Mouse (Mus musculus): Measurements from ENCODE around the gene Entpd1. TPM values are rescaled to one million over a fixed set of nuclear protein-coding genes. Genes with fewer than 3 reads are reported as not detected.

The Entpd1 gene
- polyA plus RNA-seq, 1 experiment = 12.0 TPM

DNA sequence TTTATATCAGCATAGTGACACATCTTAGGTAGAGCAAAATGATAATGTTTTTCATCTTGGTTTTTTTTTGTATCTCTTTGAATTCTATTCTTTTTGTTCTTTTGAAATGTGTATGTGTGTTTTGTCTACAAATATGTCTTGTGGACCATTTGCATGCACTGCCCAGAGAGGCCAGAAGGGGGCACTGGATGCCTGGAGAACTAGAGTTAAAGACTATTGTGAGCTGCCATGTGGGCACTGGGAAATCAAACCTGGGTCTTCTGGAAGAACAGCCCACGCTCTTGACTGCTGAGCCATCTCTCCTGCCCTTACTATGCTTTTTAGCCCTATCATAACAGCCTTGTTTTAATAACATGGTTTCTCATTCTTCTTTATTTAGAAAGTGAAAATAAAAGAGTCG, 142.1 kb downstream of the Entpd1 start:
- no peak overlapping the region for H3K4me3 ChIP-seq (replicated peaks; ENCODE audit: insufficient read depth, low read depth, low read length)
- H3K27me3 ChIP-seq (ENCODE audit: control insufficient read depth, insufficient read depth, low read length) = no peaks in the 10 kb centered on the region; the same call in 1 of the 2 replicates
- H3K4me1 ChIP-seq (ENCODE audit: control insufficient read depth, insufficient read depth, low read length) = no peaks in the 10 kb centered on the region
- H3K27ac ChIP-seq (ENCODE audit: insufficient read depth, low read length) = no peak overlapping the region
- no peak for DNase-seq
- WGBS = 94% methylated on average over 2 of the region's 2 CpGs
- TF ChIP-seq POLR2A (IDR thresholded peaks at IDR 0.05; ENCODE audit: borderline replicate concordance, insufficient read depth, low read length) (no peak), CTCF (IDR thresholded peaks at IDR 0.05; ENCODE audit: borderline replicate concordance, insufficient read depth, low read depth, low read length) (peak; percentile 28; the same call in 1 of the 2 replicates)

DNA sequence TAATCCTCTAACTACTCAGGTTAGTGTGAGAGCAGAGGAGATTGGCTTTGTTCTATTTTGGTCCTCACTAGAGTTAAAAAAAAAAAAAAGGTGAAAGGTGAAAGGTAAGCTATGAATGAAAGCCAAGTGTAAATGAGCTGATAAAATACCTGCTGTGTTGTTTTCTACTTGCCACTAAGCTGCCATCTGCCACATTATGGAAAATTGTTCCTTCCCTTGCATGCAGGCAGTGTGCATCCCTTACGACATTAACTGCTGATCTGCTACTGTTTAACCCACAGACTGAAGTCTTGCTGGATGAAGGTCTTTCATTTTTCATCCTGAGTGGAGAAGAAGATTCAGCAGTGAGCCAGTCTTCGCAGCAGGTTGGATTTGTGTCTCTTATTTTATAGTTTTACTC, 147.9 kb downstream of the Entpd1 start:
- peaks cover 4% of the 10 kb centered on the region; the same call in 1 of the 2 replicates for H3K4me1 ChIP-seq (ENCODE audit: control insufficient read depth, insufficient read depth, low read length)
- H3K4me3 ChIP-seq (replicated peaks; ENCODE audit: insufficient read depth, low read depth, low read length) = no peak overlapping the region
- 45% methylated on average over 2 of the region's 2 CpGs for WGBS
- H3K27me3 ChIP-seq (ENCODE audit: control insufficient read depth, insufficient read depth, low read length) = peaks cover 2% of the 10 kb centered on the region; the same call in 1 of the 2 replicates
- no peak overlapping the region for H3K27ac ChIP-seq (ENCODE audit: insufficient read depth, low read length)
- peak in 1 of 2 experiments; percentile 55 for DNase-seq
- TF ChIP-seq CTCF (IDR thresholded peaks at IDR 0.05; ENCODE audit: borderline replicate concordance, insufficient read depth, low read depth, low read length) (no peak), POLR2A (IDR thresholded peaks at IDR 0.05; ENCODE audit: borderline replicate concordance, insufficient read depth, low read length) (no peak)

DNA sequence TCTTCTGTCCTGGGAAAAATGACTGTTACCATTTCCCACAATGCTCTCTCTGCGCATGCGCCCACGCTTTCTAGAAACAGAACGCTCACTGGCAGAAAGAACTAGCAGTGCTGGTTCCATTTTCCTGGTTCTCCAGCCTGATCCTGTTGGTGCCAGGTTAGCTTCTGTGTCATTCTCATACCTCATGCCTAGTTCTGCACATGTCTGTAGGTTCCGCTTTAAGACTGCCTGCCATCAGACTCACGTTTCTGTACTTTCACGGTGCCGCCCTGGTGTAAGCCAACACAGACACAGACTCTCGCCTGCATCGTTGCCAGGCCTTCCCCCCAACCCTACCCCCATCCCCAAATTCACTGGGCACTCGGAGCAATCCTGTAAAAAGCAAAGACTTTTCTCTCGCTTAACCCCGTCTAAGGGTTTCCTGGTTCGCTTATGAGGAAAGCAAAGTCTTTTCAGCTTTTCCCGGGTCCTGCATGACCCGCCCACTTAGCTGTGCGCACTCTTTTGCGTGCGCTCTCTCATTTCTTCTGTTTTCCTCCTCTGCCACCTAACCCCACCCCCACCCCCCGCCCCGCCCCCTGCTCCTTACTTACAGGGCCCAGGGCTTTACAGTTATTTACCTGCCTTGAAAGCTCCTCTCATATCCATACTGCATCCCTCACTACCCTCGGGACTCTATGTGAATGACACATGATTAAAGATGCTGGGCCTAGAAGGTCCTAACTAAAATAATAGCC, 150.0 kb downstream of the Entpd1 start:
- Histone ChIP-seq H3K27ac (ENCODE audit: insufficient read depth, low read length) (no peak overlapping the region), H3K4me1 (ENCODE audit: control insufficient read depth, insufficient read depth, low read length) (peaks cover 4% of the 10 kb centered on the region; the same call in 1 of the 2 replicates), H3K27me3 (ENCODE audit: control insufficient read depth, insufficient read depth, low read length) (peaks cover 2% of the 10 kb centered on the region; the same call in 1 of the 2 replicates), H3K4me3 (replicated peaks; ENCODE audit: insufficient read depth, low read depth, low read length) (no peak overlapping the region)
- WGBS = 40% methylated on average over 22 of the region's 22 CpGs
- TF ChIP-seq CTCF (IDR thresholded peaks at IDR 0.05; ENCODE audit: borderline replicate concordance, insufficient read depth, low read depth, low read length) (no peak), POLR2A (IDR thresholded peaks at IDR 0.05; ENCODE audit: borderline replicate concordance, insufficient read depth, low read length) (no peak)
- no peak for DNase-seq

DNA sequence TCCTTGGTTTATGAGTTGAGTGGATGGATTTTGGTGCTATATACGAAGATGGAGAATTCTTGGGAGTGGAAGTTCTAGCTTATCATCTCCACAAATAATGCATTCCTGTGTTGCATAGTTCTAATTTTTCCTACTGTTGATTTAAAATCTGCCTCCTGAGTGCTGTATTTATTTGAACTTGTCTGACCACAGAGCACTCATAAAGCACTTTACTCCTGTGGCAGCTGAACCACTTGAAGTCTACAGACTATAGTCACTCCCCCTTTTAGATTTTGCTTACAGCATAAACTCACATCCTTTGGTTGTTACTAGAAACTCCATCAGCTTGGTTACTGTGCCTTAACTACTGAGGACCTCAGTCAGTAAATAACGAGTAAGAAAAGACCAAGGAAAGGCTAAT, 155.0 kb downstream of the Entpd1 start:
- Histone ChIP-seq H3K4me3 (replicated peaks; ENCODE audit: insufficient read depth, low read depth, low read length) (no peak overlapping the region), H3K4me1 (ENCODE audit: control insufficient read depth, insufficient read depth, low read length) (no peaks in the 10 kb centered on the region), H3K27me3 (ENCODE audit: control insufficient read depth, insufficient read depth, low read length) (no peaks in the 10 kb centered on the region; the same call in 1 of the 2 replicates), H3K27ac (ENCODE audit: insufficient read depth, low read length) (no peak overlapping the region)
- TF ChIP-seq CTCF (IDR thresholded peaks at IDR 0.05; ENCODE audit: borderline replicate concordance, insufficient read depth, low read depth, low read length) (no peak), POLR2A (IDR thresholded peaks at IDR 0.05; ENCODE audit: borderline replicate concordance, insufficient read depth, low read length) (no peak)
- 96% methylated on average over 2 of the region's 2 CpGs for WGBS
- no peak for DNase-seq

DNA sequence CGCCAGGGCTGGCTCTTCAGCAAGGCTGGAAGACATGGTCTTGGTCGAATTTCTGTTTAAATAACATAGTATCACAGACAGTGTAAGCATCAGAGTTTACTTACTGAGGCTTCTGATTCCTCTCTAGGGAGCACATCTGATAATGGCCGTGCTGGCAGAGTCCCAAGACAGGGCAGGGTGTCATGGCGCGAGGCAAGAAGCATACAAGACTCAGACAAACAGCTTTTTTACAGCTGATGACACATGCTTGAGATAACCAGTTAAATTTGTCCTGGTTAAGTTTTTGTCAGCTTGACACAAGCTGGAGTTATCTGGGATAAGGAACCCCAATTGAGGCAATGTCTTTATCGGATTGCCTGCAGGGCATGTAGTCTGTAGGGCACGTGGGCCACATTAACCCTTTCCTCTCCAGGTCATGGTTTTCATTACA, 157.2 kb downstream of the Entpd1 start:
- TF ChIP-seq POLR2A (IDR thresholded peaks at IDR 0.05; ENCODE audit: borderline replicate concordance, insufficient read depth, low read length) = no peak
- no peak for TF ChIP-seq CTCF (IDR thresholded peaks at IDR 0.05; ENCODE audit: borderline replicate concordance, insufficient read depth, low read depth, low read length)
- Histone ChIP-seq H3K27ac (ENCODE audit: insufficient read depth, low read length) (no peak overlapping the region), H3K4me3 (replicated peaks; ENCODE audit: insufficient read depth, low read depth, low read length) (no peak overlapping the region), H3K4me1 (ENCODE audit: control insufficient read depth, insufficient read depth, low read length) (no peaks in the 10 kb centered on the region), H3K27me3 (ENCODE audit: control insufficient read depth, insufficient read depth, low read length) (no peaks in the 10 kb centered on the region; the same call in 1 of the 2 replicates)
- 23% methylated on average over 7 of the region's 7 CpGs for WGBS
- no peak for DNase-seq

DNA sequence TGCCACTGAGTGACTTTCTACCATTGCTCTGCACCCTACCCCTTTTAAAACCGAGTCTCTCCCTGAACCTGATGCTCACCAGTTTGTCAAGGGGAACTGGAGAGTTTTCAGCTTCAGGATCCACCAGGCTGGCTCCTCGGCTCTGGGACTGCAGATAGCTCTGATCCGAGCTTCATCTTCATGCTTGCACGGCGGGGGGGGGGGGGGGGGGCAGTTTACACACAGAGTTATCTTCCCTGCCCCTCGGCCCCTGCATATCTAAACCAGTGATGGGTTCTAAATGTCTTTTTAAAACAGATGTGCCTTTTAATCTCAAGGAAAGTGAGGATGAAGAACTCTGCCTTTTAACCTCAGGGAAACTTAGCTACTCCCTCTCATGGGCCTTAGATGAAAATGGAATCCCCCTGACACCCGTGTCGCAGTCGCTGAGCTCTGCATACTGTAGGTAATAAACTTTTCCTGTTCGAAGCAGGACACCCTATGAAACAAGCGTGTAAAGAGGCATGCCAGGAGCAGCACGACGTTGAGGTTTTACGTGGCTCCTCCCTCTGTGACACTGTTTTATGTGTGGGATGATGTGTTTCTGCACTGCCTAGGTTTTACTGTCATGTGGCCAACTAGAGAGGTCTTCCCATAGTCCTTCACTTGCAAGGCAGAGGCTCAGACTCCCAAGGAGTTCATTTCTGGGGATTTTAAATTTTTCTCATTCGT, 176.0 kb downstream of the Entpd1 start:
- no peak for DNase-seq
- 62% methylated on average over 15 of the region's 15 CpGs for WGBS
- H3K27ac ChIP-seq (ENCODE audit: insufficient read depth, low read length) = no peak overlapping the region
- H3K4me3 ChIP-seq (replicated peaks; ENCODE audit: insufficient read depth, low read depth, low read length) = no peak overlapping the region
- H3K4me1 ChIP-seq (ENCODE audit: control insufficient read depth, insufficient read depth, low read length) = no peaks in the 10 kb centered on the region
- no peaks in the 10 kb centered on the region; the same call in 1 of the 2 replicates for H3K27me3 ChIP-seq (ENCODE audit: control insufficient read depth, insufficient read depth, low read length)
- no peak for TF ChIP-seq POLR2A (IDR thresholded peaks at IDR 0.05; ENCODE audit: borderline replicate concordance, insufficient read depth, low read length)
- no peak for TF ChIP-seq CTCF (IDR thresholded peaks at IDR 0.05; ENCODE audit: borderline replicate concordance, insufficient read depth, low read depth, low read length)

DNA sequence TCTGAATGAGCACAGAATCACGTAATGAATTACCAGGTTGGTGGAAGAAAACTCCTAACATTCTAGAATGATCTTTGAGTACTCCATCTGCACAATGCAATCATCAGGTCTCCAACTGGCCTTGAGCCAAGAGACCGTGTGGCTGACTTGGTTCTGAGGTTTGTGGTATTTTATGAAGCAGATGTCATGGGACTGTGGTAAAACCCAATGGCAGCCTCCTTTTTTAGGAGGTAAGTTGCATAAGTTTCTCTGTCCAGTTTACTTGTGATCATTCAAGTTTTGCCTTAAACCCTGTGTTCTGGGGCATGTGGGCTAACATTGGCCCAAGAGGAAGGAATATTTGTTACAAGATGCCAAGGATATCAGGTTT, 176.5 kb downstream of the Entpd1 start:
- Histone ChIP-seq H3K27me3 (ENCODE audit: control insufficient read depth, insufficient read depth, low read length) (no peaks in the 10 kb centered on the region; the same call in 1 of the 2 replicates), H3K27ac (ENCODE audit: insufficient read depth, low read length) (no peak overlapping the region), H3K4me3 (replicated peaks; ENCODE audit: insufficient read depth, low read depth, low read length) (no peak overlapping the region), H3K4me1 (ENCODE audit: control insufficient read depth, insufficient read depth, low read length) (no peaks in the 10 kb centered on the region)
- no peak for DNase-seq
- 28% methylated on average over 2 of the region's 2 CpGs for WGBS
- TF ChIP-seq POLR2A (IDR thresholded peaks at IDR 0.05; ENCODE audit: borderline replicate concordance, insufficient read depth, low read length) (no peak), CTCF (IDR thresholded peaks at IDR 0.05; ENCODE audit: borderline replicate concordance, insufficient read depth, low read depth, low read length) (no peak)

Other genes with a start within 250 kb of the Entpd1 start
- 79.3 and 92.5 TPM in 2 replicates for gene Sorbs1, start 98.6 kb upstream of the Entpd1 start, polyA plus RNA-seq (2012; rRNA removed)
- gene Aldh18a1, start 23.9 kb upstream of the Entpd1 start, polyA plus RNA-seq (2012; rRNA removed) = 25.3 and 32.2 TPM in 2 replicates
- gene Tctn3, start 133 bp upstream of the Entpd1 start, polyA plus RNA-seq (2012; rRNA removed) = 16.4 and 18.9 TPM in 2 replicates
- gene Cc2d2b, start 136.4 kb downstream of the Entpd1 start, polyA plus RNA-seq (2012; rRNA removed) = 0.07 TPM in 1 of 2 replicates, not detected in the other
- gene Ccnj, start 218.9 kb downstream of the Entpd1 start, polyA plus RNA-seq (2012; rRNA removed) = 8.4 and 8.7 TPM in 2 replicates